Mouse (Mus musculus) liver, adult 2 months (tissue): ENCODE measurements at regions not wholly inside any gene's neighbourhood (a gene's known extent, or its start where the extent isn't known, plus 50 kb on each side); places are given as distances from the start of the nearest gene placed in this dataset.

ENCODE experiments used
- CTCF ChIP-seq: fragments of 200-500 bp; IDR thresholded peaks from 2 replicates; pipeline ENCODE4 v1.5.1; 2011; ENCODE audit warnings: low read depth, low read length, control low read depth
- POLR2A ChIP-seq: fragments of 200-500 bp; IDR thresholded peaks from 2 replicates; pipeline ENCODE4 v1.6.1; 2011; ENCODE audit warnings: low read length, control low read depth; ENCODE audit not compliant: insufficient read depth; ENCODE audit errors: extremely low read depth

DNA sequence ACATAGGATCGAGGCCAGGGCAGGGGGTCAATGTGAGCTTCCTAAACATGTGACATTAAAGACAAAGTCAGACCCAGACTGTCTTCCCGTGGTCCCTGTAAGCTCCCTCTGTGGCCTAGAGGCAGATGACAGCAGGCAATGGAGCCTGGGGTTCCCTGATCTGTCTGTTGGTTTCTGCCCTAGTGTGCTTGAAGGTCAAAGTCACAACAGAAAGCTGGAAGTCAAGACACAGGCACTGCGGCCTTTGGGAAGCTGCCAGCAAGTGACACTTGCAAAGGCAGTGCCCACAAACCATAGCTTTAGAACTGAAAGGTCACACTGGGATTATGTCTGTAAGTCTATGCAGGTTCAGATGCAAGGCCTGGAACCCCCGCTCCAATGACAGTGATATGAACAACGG is 206.0 kb upstream of the Kit start:
- TF ChIP-seq POLR2A = no peak
- no peak for TF ChIP-seq CTCF
